Mouse (Mus musculus): ENCODE measurements around the gene Gucy2c. TPM values are rescaled to one million over a fixed set of nuclear protein-coding genes. Genes with fewer than 3 reads are reported as not detected.
"Not testable (repeated sequence)": the region's sequence is repeated elsewhere in the genome, so short reads cannot be mapped to it uniquely, and the experiment has no call there.

Gucy2c gene
- polyA plus RNA-seq, 1 experiment from 2014 or later, result 0.18 TPM

DNA sequence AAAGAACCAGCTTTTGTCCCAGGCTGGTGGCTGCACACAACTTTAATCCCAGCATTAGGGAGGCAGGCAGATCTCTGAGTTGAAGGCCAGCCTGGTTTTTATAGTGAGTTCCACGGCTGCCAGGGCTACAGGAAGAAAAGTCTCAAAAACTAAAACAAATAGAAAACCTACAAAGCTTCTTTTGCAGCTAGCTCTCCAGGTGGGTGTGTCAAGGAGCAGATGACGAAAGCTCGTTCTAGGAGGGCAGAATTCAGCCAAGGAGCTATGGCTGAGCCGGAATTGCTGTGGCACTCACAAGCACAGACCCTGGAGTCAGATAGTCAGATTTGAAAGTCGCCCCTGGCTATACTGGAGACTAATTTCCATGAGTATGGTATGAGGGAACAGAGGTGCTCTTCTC is 25.3 kb upstream of the Gucy2c start:
- Histone ChIP-seq H3K36me3 (ENCODE audit: control insufficient read depth, insufficient read depth, low read length) (peaks cover 2% of the 10 kb centered on the region), H3K4me2 (ENCODE audit: low read length) (no peak overlapping the region), H3K27ac (ENCODE audit: low read depth, low read length) (no peak overlapping the region), H3K4me1 (ENCODE audit: control insufficient read depth, insufficient read depth, low read length) (peaks cover 14% of the 10 kb centered on the region), H3K9ac (ENCODE audit: low read length) (no peak overlapping the region), H3K4me3 (ENCODE audit: low read depth, low read length) (no peak overlapping the region), H3K27me3 (replicated peaks; ENCODE audit: control insufficient read depth, insufficient read depth, low read length) (no peaks in the 10 kb centered on the region), H3K9me3 (replicated peaks; ENCODE audit: control insufficient read depth, low read length) (no peaks in the 10 kb centered on the region)
- 73% methylated on average over 5 of the region's 5 CpGs for WGBS
- DNase-seq (ENCODE audit: low spot score), result no peak
- ATAC-seq, result no peak

- no peak overlapping the region for H3K27ac ChIP-seq (ENCODE audit: low read depth, low read length)
- WGBS, result 92% methylated on average over 1 of the region's 1 CpGs
- no peak for ATAC-seq
Measured at GRCm38 (mm10) chr6:136805409-136805775, 23.8 kb upstream of the Gucy2c start.

DNA sequence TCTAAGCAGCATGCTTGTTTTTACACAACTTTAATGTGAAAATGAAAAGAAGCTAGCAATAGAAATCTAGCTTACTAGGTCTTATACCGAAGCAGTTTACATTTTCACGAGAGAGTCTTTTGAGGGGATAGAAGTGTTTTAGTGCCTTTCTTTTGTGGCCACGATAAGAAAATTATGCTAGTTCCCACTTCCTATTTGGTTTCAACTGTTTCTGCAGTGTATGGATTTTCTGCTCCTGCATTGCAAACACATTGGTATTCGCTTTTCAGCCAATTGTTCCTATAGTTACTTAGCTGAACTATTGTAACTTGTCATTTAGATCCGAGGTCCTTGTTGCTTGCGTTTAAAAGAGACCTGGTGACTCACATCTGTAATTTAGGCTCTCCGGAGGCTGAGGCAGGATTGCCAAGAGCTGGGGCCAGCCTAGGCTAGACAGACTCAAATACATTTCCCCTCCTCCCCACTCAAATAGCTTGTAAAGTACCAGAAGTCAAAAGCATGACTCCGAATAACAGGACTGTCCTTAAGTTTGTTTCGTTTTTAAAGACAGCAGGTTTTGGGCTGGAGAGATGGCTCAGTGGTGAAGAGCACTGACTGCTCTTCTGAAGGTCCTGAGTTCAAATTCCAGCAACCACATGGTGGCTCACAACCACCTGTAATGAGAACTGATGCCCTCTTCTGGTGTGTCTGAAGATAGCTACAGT is 23.3 kb upstream of the Gucy2c start:
- Histone ChIP-seq H3K9me3 (replicated peaks; ENCODE audit: control insufficient read depth, low read length) (no peaks in the 10 kb centered on the region), H3K27me3 (replicated peaks; ENCODE audit: control insufficient read depth, insufficient read depth, low read length) (no peaks in the 10 kb centered on the region), H3K9ac (ENCODE audit: low read length) (peak overlapping the region; percentile 90), H3K27ac (ENCODE audit: low read depth, low read length) (peak overlapping the region; percentile 98), H3K36me3 (ENCODE audit: control insufficient read depth, insufficient read depth, low read length) (no peaks in the 10 kb centered on the region), H3K4me3 (ENCODE audit: low read depth, low read length) (peak overlapping the region; percentile 71), H3K4me1 (ENCODE audit: control insufficient read depth, insufficient read depth, low read length) (peaks cover 14% of the 10 kb centered on the region), H3K4me2 (ENCODE audit: low read length) (peak overlapping the region; percentile 56)
- DNase-seq (ENCODE audit: low spot score) (peak; percentile 22), ATAC-seq (no peak)
- WGBS, result 29% methylated on average over 9 of the region's 9 CpGs

More at GRCm38 (mm10) chr6:136805409-136805775, 23.8 kb upstream of the Gucy2c start:
- H3K9me3 ChIP-seq (replicated peaks; ENCODE audit: control insufficient read depth, low read length), result no peaks in the 10 kb centered on the region
- no peaks in the 10 kb centered on the region for H3K27me3 ChIP-seq (replicated peaks; ENCODE audit: control insufficient read depth, insufficient read depth, low read length)
- no peaks in the 10 kb centered on the region for H3K36me3 ChIP-seq (ENCODE audit: control insufficient read depth, insufficient read depth, low read length)
- DNase-seq (ENCODE audit: low spot score), result no peak
- H3K9ac ChIP-seq (ENCODE audit: low read length), result no peak overlapping the region
- H3K4me3 ChIP-seq (ENCODE audit: low read depth, low read length), result no peak overlapping the region
- no peak overlapping the region for H3K4me2 ChIP-seq (ENCODE audit: low read length)
- peaks cover 14% of the 10 kb centered on the region for H3K4me1 ChIP-seq (ENCODE audit: control insufficient read depth, insufficient read depth, low read length)

DNA sequence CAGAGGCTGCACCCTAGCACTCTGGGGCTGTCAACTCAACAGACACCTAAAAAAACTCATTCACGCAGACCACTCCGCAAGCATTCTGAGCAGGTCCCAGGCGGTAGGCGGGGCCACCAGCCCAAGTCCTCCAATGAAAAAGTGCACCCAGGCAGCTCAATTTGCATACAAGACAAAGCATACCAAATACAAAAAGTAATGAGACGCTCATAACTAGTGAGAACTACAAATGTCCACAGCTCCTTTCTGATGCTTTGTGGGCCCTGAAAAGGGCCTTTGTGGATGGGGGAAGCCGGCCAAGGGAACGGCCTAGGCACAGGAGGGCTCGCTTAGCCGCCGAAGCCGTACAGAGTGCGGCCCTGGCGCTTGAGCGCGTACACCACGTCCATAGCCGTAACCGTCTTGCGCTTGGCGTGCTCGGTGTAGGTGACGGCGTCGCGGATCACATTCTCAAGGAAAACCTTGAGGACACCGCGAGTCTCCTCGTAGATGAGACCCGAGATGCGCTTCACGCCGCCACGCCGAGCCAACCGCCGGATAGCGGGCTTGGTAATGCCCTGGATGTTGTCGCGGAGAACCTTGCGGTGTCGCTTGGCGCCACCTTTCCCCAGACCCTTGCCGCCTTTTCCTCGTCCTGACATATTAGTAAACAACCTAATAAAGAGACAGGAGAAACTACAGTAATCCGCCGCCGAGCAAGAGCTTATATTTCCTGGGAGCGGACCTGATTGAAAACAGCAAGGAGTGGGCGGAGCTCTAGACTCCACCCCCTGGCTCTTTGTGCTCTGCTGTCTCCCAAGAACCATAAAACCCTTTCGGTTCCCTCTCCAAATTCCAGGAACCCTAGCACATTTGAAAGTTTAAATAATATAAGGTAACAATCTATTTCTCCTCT is 22.4 kb upstream of the Gucy2c start, which contains the start of gene Hist4h4:
TSS of gene Hist4h4 (minus strand) at position 677 of the 895 bp plus-strand sequence.
- peak within 1 kb of the TSS; percentile 90 for H3K9ac ChIP-seq (ENCODE audit: low read length)
- ATAC-seq, result peak; percentile 81
- no peaks in the 10 kb centered on the region for H3K9me3 ChIP-seq (replicated peaks; ENCODE audit: control insufficient read depth, low read length)
- H3K4me1 ChIP-seq (ENCODE audit: control insufficient read depth, insufficient read depth, low read length), result peaks cover 8% of the 10 kb centered on the region
- DNase-seq (ENCODE audit: low spot score), result peak; percentile 96
- H3K36me3 ChIP-seq (ENCODE audit: control insufficient read depth, insufficient read depth, low read length), result no peaks in the 10 kb centered on the region
- H3K4me2 ChIP-seq (ENCODE audit: low read length), result peak within 1 kb of the TSS; percentile 56
- H3K27me3 ChIP-seq (replicated peaks; ENCODE audit: control insufficient read depth, insufficient read depth, low read length), result no peaks in the 10 kb centered on the region
- peak within 1 kb of the TSS; percentile 98 for H3K27ac ChIP-seq (ENCODE audit: low read depth, low read length)
- WGBS, result under 1% methylated on average over 50 of the region's 50 CpGs
- H3K4me3 ChIP-seq (ENCODE audit: low read depth, low read length), result peak within 1 kb of the TSS; percentile 71

GRCm38 (mm10) chr6:136803093-136803738 is 21.7 kb upstream of the Gucy2c start:
- ATAC-seq (no peak; the same call in 1 of the 2 replicates), DNase-seq (ENCODE audit: low spot score) (no peak)
- peak overlapping the region; percentile 71 for H3K4me3 ChIP-seq (ENCODE audit: low read depth, low read length)
- no peaks in the 10 kb centered on the region for H3K36me3 ChIP-seq (ENCODE audit: control insufficient read depth, insufficient read depth, low read length)
- H3K9ac ChIP-seq (ENCODE audit: low read length), result peak overlapping the region; percentile 90
- peaks cover 6% of the 10 kb centered on the region for H3K4me1 ChIP-seq (ENCODE audit: control insufficient read depth, insufficient read depth, low read length)
- no peaks in the 10 kb centered on the region for H3K27me3 ChIP-seq (replicated peaks; ENCODE audit: control insufficient read depth, insufficient read depth, low read length)
- 21% methylated on average over 12 of the region's 12 CpGs for WGBS
- peak overlapping the region; percentile 56 for H3K4me2 ChIP-seq (ENCODE audit: low read length)
- no peaks in the 10 kb centered on the region for H3K9me3 ChIP-seq (replicated peaks; ENCODE audit: control insufficient read depth, low read length)
- H3K27ac ChIP-seq (ENCODE audit: low read depth, low read length), result peak overlapping the region; percentile 98

GRCm38 (mm10) chr6:136801274-136801673 is 19.7 kb upstream of the Gucy2c start:
- DNase-seq (ENCODE audit: low spot score) (no peak), ATAC-seq (no peak)
- 90% methylated on average over 6 of the region's 6 CpGs for WGBS
- H3K27ac ChIP-seq (ENCODE audit: low read depth, low read length), result no peak overlapping the region
- H3K4me3 ChIP-seq (ENCODE audit: low read depth, low read length), result no peak overlapping the region
- no peaks in the 10 kb centered on the region for H3K27me3 ChIP-seq (replicated peaks; ENCODE audit: control insufficient read depth, insufficient read depth, low read length)
- no peaks in the 10 kb centered on the region for H3K36me3 ChIP-seq (ENCODE audit: control insufficient read depth, insufficient read depth, low read length)
- no peak overlapping the region for H3K9ac ChIP-seq (ENCODE audit: low read length)
- H3K4me2 ChIP-seq (ENCODE audit: low read length), result no peak overlapping the region
- no peaks in the 10 kb centered on the region for H3K9me3 ChIP-seq (replicated peaks; ENCODE audit: control insufficient read depth, low read length)
- peaks cover 6% of the 10 kb centered on the region for H3K4me1 ChIP-seq (ENCODE audit: control insufficient read depth, insufficient read depth, low read length)

DNA sequence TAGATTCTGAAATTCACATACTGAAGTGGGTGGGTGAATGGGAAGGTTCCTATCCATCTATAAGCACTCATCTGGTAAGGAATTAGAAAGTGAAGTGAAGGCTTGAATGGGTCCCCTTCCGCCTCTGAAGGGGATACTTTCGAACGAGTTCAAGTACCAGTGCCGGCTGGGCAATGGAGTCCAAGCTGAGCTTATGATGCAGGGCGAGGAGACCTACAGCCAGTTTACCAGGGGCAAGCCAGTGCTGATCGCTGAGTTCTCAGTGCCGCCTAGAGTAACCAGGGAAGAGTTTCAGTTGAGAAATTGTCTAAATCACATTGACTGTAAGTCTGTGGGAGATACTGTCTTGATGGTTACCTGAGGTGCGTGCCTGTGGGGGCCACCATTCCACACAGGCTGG is 19.1 kb upstream of the Gucy2c start:
- WGBS, result 90% methylated on average over 8 of the region's 8 CpGs
- Histone ChIP-seq H3K36me3 (ENCODE audit: control insufficient read depth, insufficient read depth, low read length) (no peaks in the 10 kb centered on the region), H3K4me2 (ENCODE audit: low read length) (no peak overlapping the region), H3K4me1 (ENCODE audit: control insufficient read depth, insufficient read depth, low read length) (peaks cover 6% of the 10 kb centered on the region), H3K4me3 (ENCODE audit: low read depth, low read length) (no peak overlapping the region), H3K27ac (ENCODE audit: low read depth, low read length) (no peak overlapping the region), H3K9ac (ENCODE audit: low read length) (no peak overlapping the region), H3K9me3 (replicated peaks; ENCODE audit: control insufficient read depth, low read length) (no peaks in the 10 kb centered on the region), H3K27me3 (replicated peaks; ENCODE audit: control insufficient read depth, insufficient read depth, low read length) (no peaks in the 10 kb centered on the region)
- ATAC-seq (no peak), DNase-seq (ENCODE audit: low spot score) (no peak)

DNA sequence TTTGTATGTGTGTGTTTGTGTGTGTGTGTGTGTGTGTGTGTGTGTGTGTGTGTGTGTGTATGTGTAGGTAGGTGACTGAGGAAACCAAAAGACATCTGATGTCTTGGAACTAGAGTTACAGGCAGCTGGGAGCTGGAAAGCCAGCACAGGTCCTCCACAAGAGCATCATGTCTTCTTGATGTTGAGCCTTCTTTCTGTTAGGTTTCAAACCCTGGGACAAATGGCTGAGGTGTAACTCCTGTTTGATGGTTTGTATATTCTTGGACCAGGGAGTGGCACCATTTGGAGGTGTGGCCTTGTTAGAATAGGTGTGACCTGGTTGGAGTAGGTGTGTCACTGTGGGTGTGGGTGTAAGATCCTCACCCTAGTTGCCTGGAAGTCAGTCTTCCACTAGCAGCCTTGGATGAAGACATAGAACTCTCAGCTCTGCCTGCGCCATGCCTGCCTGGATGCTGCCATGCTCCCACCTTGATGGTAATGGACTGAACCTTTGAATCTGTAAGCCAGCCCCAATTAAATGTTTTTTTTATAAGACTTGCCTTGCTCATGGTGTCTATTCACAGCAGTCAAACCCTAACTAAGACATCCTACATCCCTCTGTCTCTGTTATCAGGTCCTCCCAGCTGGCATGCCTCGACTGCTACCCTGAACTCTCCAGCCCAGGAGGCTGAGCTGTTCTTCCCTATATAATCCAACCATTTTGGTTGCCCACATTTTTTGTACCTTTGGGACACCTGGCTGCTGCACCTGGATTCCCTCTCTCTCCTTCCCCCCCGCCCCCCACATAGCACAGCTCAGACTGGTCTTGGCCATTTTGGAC is 16.5 kb upstream of the Gucy2c start:
- H3K4me2 ChIP-seq (ENCODE audit: low read length); ATAC-seq; H3K4me3 ChIP-seq (ENCODE audit: low read depth, low read length); H3K36me3 ChIP-seq (ENCODE audit: control insufficient read depth, insufficient read depth, low read length); H3K27ac ChIP-seq (ENCODE audit: low read depth, low read length); H3K9ac ChIP-seq (ENCODE audit: low read length); DNase-seq (ENCODE audit: low spot score); H3K9me3 ChIP-seq (replicated peaks; ENCODE audit: control insufficient read depth, low read length); H3K4me1 ChIP-seq (ENCODE audit: control insufficient read depth, insufficient read depth, low read length); H3K27me3 ChIP-seq (replicated peaks; ENCODE audit: control insufficient read depth, insufficient read depth, low read length): not testable (repeated sequence)
- WGBS, result 88% methylated on average over 3 of the region's 3 CpGs
